Mouse (Mus musculus): ENCODE measurements around the gene Sucla2.

The Sucla2 gene

DNA sequence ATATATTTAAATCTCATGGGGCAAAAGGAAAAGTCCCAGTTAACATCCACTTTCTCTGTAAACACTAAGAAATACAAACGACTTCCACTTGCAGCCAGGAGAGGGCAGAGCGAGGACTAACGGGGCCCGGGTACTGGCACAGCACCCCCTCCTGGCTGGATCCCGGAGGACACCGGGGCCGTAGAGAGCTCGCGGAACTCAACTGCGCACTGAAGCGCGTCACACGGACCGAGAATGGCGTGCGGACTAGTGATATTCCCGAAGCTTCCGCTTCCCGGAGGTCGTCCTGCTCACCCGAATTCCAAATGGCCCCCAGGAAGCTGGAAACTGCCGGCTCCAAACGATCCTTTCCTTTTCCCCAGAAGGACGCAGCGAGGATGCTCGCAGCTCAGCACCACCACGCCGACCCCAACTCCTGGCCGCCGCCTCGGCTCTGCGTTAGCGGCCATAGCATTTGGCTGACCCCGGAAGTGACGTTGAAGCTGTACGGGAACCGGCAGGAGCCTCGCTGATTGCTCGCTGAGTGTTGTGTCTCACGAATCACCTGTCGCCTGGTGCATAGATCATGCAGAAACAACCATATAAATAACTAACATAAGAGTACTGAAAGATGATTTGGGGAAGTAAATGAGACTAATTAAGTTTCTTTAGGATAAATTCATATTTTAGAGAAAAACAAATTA, at the start of gene Sucla2:
Gene Sucla2 (plus strand): TSS at position 554 of the 683 bp plus-strand sequence.
- DNase-seq = peak; percentile 97

GRCm38 (mm10) chr14:73475506-73475905, 49.6 kb upstream of the Sucla2 start:
- peak; percentile 53 for DNase-seq

DNA sequence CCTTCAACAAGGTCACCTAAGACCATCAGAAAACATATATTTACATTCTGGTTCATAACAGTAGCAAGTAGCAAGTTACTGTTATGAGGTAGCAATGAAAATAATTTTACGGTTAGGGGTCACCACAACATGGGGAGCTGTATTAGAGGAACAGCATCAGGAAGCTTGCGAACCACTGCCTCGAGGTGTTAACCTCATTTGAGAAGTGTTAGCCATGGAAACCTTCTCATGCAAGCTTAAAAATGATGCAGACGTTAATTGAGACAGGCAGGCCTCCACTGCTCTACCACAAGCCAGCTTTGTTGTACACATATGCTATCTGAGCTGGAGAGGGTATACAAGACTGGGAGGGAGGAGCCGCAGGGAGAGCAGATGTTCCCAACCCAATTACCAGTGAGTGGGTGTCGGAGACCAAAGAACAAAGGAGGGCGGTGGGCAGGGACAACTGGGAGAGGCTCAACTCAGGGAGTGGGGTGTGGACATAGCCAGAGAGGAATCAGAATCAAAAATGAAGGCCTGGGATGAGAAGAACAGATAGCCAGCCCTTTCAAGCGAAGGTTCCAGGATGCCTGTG, 48.7 kb upstream of the Sucla2 start:
- no peak for DNase-seq

GRCm38 (mm10) chr14:73477077-73477476, 48.0 kb upstream of the Sucla2 start:
- no peak for DNase-seq

DNA sequence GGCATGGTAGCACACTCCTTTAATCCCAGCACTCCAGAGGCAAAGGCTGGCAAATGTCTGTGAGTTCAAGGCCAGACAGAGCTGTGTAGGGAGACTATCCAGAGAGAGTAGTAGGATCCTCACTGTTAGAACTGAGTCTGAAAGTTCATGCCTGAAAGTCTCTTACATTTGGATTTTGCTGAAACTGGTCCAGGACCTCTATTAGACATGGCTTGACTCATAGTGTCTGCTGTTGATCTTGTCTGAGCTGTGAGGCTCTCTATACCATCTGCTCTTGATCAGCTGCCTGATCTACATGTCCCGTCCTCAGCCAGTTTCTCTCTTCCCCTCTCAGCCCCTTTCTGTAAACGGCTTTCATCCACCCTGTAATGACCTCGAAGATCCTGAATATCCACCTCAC, 46.8 kb upstream of the Sucla2 start:
- DNase-seq = no peak

DNA sequence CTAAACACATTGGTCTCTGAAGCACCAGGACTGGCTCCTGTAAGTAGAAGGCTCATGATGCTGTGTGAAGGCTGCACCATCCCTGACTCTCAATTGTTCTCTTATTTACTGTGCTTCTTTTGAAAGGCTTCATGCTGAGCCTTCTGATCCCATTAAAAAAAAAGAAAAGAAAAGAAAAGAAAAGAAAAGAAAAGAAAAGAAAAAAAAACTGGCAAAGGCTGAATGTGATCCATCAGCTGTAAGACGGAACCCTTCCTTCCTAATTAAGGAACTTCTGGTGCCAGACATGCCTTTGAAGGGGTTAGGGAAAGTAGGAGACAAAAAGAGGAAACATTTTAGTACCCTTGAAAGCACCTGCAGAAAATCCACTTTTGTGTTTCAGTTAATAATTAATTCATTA, 45.3 kb upstream of the Sucla2 start:
- DNase-seq = no peak

DNA sequence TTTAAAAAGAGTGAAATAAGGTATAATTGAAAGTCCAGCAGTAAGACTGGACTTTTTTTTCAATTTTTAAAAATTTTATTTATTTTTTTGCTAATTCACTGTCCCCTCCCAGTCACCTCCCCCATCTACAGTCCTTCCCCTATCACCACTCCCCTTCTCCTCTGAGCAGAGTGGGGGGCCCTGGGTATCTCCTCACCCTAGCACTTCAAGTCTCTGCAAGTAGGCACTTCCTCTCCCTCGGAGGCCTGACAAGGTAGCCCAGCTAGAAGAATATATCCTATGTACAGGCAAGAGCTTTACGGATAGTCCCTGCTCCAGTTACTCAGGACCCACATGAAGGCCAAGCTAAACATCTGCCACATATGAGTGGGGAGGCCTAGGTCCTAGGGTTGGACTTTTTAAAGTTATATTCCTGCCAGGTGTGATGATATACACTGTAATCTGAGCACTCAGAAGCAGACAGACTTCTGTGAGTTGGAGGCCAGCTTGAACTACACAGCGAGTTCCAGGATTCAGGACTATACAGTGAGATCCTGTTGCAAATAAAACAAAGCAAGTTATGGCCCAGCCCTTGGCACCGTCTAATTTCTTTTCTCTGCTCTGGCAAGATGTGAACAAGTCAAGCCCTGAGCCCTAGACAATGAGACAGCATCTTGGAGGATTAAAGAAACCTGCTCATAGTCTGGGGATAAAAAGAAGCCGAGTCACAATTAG, 41.4 kb upstream of the Sucla2 start:
- no peak for DNase-seq

- no peak for DNase-seq
Measured at GRCm38 (mm10) chr14:73484366-73485110, 40.6 kb upstream of the Sucla2 start.

- no peak for DNase-seq
Measured at GRCm38 (mm10) chr14:73486641-73487040, 38.5 kb upstream of the Sucla2 start.

- no peak for DNase-seq
Measured at GRCm38 (mm10) chr14:73493356-73493755, 31.8 kb upstream of the Sucla2 start.

GRCm38 (mm10) chr14:73494122-73494521, 31.0 kb upstream of the Sucla2 start:
- no peak for DNase-seq

GRCm38 (mm10) chr14:73495753-73496152, 29.4 kb upstream of the Sucla2 start:
- peak; percentile 28 for DNase-seq

DNA sequence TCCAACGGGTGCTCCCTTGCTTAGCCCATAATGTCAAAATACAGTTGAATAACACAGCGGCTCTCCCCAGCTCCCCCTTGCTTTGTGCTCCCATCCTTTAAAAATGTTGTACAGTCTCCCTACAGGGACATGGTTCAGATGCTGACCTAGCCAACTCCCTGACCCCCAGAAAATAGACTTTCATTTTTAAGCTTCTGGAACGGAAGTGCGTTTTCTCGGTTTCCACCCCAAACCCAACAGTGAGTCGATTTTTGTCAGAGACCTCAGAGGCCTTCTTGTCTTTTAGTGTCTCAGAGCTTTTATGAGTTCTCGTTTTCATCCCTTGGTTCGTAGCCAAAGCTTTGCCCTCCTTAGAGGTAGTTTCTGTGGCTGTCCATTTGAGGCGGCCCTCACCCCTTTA, 23.8 kb upstream of the Sucla2 start:
- no peak for DNase-seq

DNA sequence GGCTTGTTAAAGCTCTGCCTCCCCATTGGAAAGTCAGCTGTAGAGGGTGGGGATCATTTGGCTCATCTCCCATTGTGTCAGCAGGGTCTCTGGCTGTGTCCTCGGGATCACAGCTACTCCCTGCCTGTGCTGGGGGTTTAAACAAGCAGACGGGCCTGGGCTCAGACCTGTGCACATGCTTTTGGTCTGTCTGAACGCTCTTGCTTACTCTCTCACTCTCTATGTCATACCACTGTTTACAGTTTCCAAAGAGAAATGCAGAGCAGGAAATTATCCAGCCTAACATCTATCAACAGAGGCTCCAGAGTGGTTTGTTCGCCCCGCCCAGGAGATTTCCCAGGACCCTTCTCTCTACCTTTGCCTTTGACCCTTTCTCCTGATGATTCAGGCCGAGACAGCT, 23.4 kb upstream of the Sucla2 start:
- no peak for DNase-seq

- peak; percentile 34 for DNase-seq
Measured at GRCm38 (mm10) chr14:73502591-73503184, 22.4 kb upstream of the Sucla2 start.

- DNase-seq = no peak
Measured at GRCm38 (mm10) chr14:73503237-73503933, 21.7 kb upstream of the Sucla2 start.

- DNase-seq = peak; percentile 35
Measured at GRCm38 (mm10) chr14:73506283-73506682, 18.8 kb upstream of the Sucla2 start.

- no peak for DNase-seq
Measured at GRCm38 (mm10) chr14:73507200-73507599, 17.9 kb upstream of the Sucla2 start.

GRCm38 (mm10) chr14:73507702-73508376, 17.3 kb upstream of the Sucla2 start:
- DNase-seq = peak; percentile 25

- DNase-seq = no peak
Measured at GRCm38 (mm10) chr14:73508630-73509395, 16.3 kb upstream of the Sucla2 start.
